Mouse (Mus musculus): ENCODE data around the gene Ankle1. TPM values are rescaled to one million over a fixed set of nuclear protein-coding genes. Genes with fewer than 3 reads are reported as not detected.

Gene Ankle1
- 0.45 and 0.96 TPM in 2 replicates for polyA plus RNA-seq (2012; rRNA removed)

DNA sequence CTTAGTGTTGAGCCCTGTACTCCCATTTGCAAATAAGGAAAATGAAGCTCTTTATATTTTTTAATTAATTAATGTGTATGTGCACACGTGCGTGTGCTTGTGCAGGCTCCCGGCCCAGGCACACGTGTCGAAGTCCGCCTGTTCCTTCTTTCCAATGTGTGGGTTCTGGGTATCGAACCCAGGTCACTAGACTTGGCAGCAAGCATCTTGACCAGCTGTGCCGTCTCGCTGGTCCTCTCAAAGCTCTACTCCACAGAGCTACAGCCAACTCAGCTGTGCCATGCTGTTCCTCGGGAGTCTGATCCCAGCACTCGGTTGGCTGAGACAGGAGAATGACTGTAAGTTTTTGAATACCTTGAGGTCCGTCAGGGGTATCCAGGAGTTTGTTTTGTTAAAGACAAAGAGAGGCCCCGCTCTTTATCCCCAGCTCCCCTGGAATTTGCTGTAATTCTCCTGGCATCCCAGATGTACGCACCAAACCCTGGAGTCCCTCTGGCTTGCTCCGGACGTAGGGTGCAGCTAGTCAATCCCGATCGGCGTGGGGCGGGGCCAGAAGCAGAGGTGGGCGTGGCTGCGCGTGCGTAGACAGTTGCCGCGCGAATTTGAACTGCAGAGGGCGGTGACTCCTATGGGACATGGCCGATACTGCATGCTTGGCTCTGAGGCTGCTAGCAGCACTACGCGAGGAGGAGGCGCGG, at the start of gene Ankle1:
Gene Ankle1 (plus strand): TSS at position 610 of the 698 bp plus-strand sequence.
- H3K4me3 ChIP-seq (ENCODE audit: insufficient read depth, low read length): peak within 1 kb of the TSS; percentile 37
- no peak within 1 kb of the TSS for H3K27ac ChIP-seq (ENCODE audit: insufficient read depth, low read length)
- H3K4me1 ChIP-seq (ENCODE audit: control insufficient read depth, insufficient read depth, low read length): 0 out of 2 replicates have a peak, but pooled peaks cover 1% of the 10 kb centered on the region
- TF ChIP-seq POLR2A (IDR thresholded peaks at IDR 0.05; ENCODE audit: extremely low read depth, insufficient read depth, low read length): peak; percentile 84
- TF ChIP-seq CTCF (IDR thresholded peaks at IDR 0.05; ENCODE audit: extremely low read depth, insufficient read depth, low read length): peak; percentile 36

DNA sequence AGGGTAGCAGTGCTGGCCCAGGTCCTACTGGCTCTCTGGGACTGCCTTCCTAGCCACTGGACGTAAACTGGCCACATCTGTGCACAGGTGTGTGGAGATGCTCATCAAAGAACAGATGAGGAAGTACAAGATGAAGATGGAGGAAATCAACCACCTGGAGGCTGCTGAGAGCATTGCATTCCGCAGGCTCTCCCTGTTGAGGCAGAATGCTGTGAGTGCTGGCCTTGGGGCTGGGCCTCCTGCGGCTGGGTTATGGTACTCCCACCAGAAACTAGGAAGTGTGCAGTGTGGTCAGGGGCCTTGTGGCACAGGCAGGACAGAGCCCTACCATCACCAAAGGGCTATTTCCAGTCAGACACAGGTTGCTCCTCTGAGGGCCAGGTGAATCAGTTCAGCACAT, 47.8 kb upstream of the Ankle1 start:
- no peaks in the 10 kb centered on the region for H3K4me1 ChIP-seq (ENCODE audit: control insufficient read depth, insufficient read depth, low read length)
- H3K27ac ChIP-seq (ENCODE audit: insufficient read depth, low read length): no peak overlapping the region
- TF ChIP-seq POLR2A (IDR thresholded peaks at IDR 0.05; ENCODE audit: extremely low read depth, insufficient read depth, low read length): no peak
- no peak for TF ChIP-seq CTCF (IDR thresholded peaks at IDR 0.05; ENCODE audit: extremely low read depth, insufficient read depth, low read length)
- H3K4me3 ChIP-seq (ENCODE audit: insufficient read depth, low read length): no peak overlapping the region

DNA sequence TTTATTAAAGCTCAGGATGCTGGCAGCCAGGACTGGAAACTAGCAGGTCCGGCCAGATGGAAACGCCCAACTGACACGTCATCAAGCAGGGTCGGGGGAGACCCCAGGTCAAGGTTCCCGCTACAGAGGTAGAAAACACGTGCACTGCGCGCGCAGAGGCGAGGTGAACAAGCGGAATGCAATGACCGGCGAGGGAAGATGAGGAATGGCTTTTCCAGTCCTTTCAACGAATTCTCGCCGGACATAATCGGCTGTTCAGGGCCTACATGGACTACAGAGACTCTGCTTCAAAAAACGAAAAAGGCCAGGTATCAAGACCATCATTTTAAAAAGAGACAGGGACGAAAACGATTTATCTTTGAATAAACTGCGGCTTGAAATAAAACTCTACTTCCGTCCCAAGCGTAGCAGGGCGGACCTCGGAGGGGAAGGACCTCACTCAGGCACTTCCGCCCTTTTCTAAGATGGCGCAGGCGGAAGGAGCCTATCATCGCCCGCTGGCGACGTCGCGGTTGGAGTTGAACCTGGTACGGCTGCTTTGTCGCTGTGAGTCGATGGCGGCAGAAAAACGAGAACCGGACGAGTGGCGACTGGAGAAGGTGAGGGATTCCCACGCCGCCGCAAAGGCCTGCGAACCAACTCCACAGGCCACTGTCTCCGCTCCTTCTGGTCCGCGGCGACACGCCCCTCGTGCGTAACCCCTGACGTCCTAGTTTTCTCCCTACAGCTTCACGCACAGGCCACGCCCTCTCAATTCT, 38.9 kb upstream of the Ankle1 start, which contains the start of gene Use1:
Gene Use1 (plus strand): TSS at position 78 of the 758 bp plus-strand sequence.
- H3K4me1 ChIP-seq (ENCODE audit: control insufficient read depth, insufficient read depth, low read length): no peaks in the 10 kb centered on the region; the same call in 1 of the 2 replicates
- TF ChIP-seq POLR2A (IDR thresholded peaks at IDR 0.05; ENCODE audit: extremely low read depth, insufficient read depth, low read length) (peak; percentile 72), CTCF (IDR thresholded peaks at IDR 0.05; ENCODE audit: extremely low read depth, insufficient read depth, low read length) (no peak)
- H3K4me3 ChIP-seq (ENCODE audit: insufficient read depth, low read length): peak within 1 kb of the TSS; percentile 53
- peak within 1 kb of the TSS; percentile 89 for H3K27ac ChIP-seq (ENCODE audit: insufficient read depth, low read length)

DNA sequence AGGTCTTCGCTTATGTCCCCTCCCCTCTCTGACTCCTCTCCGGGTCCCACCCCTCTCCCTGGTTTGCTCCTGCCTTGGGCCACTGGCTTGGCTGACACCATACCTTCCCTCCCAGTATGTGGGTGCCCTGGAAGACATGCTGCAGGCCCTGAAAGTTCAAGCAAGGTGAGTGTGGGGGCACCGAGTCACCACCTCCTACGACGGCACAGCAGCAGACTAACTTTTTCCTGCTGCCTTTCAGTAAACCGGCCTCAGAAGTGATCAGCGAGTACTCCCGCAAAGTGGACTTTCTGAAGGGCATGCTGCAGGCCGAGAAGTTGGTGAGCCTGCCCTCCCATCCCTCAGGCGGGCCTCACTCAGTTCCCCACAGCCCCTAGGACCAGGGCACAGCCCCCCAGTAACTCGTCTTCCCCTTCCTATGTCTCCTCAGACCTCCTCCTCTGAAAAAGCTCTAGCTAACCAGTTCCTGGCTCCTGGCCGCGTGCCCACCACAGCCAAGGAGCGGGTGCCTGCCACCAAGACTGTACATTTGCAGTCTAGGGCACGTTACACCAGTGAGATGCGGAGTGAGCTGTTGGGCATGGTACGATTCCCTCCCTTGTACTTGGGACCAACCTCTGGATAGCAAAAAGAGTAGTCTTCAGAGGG, 38.2 kb upstream of the Ankle1 start:
- Histone ChIP-seq H3K4me3 (ENCODE audit: insufficient read depth, low read length) (peak overlapping the region; percentile 53), H3K27ac (ENCODE audit: insufficient read depth, low read length) (peak overlapping the region; percentile 89), H3K4me1 (ENCODE audit: control insufficient read depth, insufficient read depth, low read length) (no peaks in the 10 kb centered on the region; the same call in 1 of the 2 replicates)
- TF ChIP-seq POLR2A (IDR thresholded peaks at IDR 0.05; ENCODE audit: extremely low read depth, insufficient read depth, low read length) (no peak), CTCF (IDR thresholded peaks at IDR 0.05; ENCODE audit: extremely low read depth, insufficient read depth, low read length) (no peak)

DNA sequence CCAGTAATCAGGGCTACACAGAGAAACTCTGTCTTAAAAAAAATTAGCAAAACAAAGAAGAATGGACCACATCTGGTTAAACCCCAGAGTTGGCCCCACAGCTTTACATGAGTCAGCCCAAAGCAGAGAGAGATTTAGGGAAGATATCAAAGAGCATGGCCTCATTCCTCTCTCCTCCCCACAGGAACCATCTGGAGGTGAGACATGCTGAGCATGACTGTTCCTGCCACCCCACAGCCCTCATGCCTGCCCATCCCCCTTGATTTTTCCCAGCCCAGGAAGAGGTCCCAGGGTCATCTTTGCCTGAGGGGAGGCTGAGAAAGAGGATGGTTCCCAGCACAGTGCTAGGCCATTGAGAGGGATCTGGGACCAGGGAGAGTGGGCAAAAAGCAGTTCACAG, 37.4 kb upstream of the Ankle1 start:
- H3K4me1 ChIP-seq (ENCODE audit: control insufficient read depth, insufficient read depth, low read length): no peaks in the 10 kb centered on the region; the same call in 1 of the 2 replicates
- H3K4me3 ChIP-seq (ENCODE audit: insufficient read depth, low read length): no peak overlapping the region; the same call in 1 of the 2 replicates
- TF ChIP-seq CTCF (IDR thresholded peaks at IDR 0.05; ENCODE audit: extremely low read depth, insufficient read depth, low read length) (no peak), POLR2A (IDR thresholded peaks at IDR 0.05; ENCODE audit: extremely low read depth, insufficient read depth, low read length) (no peak)
- H3K27ac ChIP-seq (ENCODE audit: insufficient read depth, low read length): no peak overlapping the region

DNA sequence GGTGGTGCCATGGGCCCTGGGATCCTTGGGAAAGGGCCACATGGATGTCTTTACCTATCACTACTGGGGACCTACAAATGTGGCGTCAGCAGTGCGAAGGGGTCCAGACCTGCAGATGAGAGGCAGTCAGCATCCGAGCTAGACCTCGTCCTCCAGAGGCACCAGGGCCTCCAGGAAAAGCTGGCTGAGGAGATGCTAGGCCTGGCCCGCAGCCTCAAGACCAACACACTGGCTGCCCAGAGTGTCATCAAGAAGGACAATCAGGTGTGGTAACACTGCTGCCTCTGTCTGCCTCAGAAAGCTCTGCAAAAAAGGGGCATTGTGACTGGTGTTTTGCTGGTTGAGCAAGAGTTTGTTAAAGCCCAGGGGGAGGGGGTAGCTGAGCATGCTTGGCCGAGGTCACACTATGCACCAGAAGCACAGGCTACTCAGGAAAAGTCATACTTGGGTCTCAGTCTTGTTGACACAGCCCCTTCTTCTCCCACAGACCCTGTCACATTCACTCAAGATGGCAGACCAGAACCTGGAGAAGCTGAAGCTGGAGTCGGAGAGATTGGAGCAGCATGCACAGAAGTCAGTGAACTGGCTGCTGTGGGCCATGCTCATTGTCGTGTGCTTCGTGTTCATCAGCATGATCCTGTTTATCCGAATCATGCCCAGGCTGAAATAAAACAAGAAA, 36.6 kb upstream of the Ankle1 start:
- Histone ChIP-seq H3K27ac (ENCODE audit: insufficient read depth, low read length) (no peak overlapping the region), H3K4me3 (ENCODE audit: insufficient read depth, low read length) (no peak overlapping the region), H3K4me1 (ENCODE audit: control insufficient read depth, insufficient read depth, low read length) (no peaks in the 10 kb centered on the region; the same call in 1 of the 2 replicates)
- TF ChIP-seq POLR2A (IDR thresholded peaks at IDR 0.05; ENCODE audit: extremely low read depth, insufficient read depth, low read length) (no peak), CTCF (IDR thresholded peaks at IDR 0.05; ENCODE audit: extremely low read depth, insufficient read depth, low read length) (no peak)

DNA sequence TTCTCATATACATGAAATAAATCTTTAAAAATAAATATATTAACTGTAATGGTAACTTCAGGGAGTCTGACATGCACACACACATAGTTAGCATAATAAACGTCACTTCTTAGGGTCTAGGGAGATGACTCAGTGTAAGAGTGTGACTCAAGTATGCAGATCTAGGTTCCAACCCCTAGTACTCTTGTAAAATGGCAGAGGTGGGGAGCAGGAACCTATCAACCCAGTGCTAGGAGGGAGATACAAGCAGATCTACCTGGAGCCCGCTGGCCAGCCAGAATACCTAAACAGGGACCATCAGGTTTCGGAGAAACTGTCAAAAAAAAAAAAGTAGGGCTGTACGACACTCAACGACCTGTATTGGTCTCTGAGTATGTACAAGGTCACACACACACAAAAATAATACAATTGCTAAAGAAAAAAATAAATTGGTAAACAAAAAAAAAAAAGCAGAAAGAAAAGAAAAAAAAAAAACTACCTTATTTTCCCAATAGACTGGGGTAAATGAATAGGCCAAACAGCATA, 35.0 kb upstream of the Ankle1 start:
- TF ChIP-seq POLR2A (IDR thresholded peaks at IDR 0.05; ENCODE audit: extremely low read depth, insufficient read depth, low read length) (no peak), CTCF (IDR thresholded peaks at IDR 0.05; ENCODE audit: extremely low read depth, insufficient read depth, low read length) (no peak)
- Histone ChIP-seq H3K27ac (ENCODE audit: insufficient read depth, low read length) (no peak overlapping the region), H3K4me3 (ENCODE audit: insufficient read depth, low read length) (peak overlapping the region; percentile 61)

DNA sequence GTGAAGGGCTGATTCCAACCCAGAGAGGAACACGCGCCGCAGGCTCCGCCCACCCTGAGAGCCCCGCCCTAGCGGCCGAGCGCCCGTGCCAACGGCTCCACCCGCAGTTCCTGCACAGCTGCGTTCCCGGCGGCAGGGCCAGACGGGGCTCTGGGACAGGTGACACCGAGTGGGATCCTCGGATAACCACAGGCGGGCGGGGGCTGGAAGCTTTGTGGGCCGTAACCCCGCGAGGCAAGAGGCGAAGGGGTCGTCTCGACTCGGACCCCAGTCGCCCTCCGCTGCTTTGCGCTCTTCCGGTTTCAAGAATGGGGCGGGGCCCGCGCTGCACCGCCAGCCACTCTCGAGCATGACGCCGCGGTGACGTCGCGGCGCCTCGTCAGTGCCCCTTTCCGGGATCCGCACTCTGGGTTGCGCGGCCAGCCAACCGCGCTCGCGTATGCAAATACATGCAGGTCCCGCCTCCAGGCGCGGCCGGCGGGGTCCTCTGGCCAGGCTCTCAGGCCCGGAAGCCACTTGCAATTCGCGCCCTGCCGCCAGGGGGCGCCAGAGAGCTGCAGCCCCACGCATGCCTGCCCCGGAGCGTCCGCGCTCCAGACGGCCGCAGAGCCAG, 34.5 kb upstream of the Ankle1 start, which contains the start of gene Ocel1:
Gene Ocel1 (plus strand): TSS at position 63 of the 613 bp plus-strand sequence.
- peak within 1 kb of the TSS; percentile 98 for H3K27ac ChIP-seq (ENCODE audit: insufficient read depth, low read length)
- peaks cover under 1% of the 10 kb centered on the region; the same call in 1 of the 2 replicates for H3K4me1 ChIP-seq (ENCODE audit: control insufficient read depth, insufficient read depth, low read length)
- peak; percentile 71 for TF ChIP-seq POLR2A (IDR thresholded peaks at IDR 0.05; ENCODE audit: extremely low read depth, insufficient read depth, low read length)
- TF ChIP-seq CTCF (IDR thresholded peaks at IDR 0.05; ENCODE audit: extremely low read depth, insufficient read depth, low read length): peak; percentile 59
- peak within 1 kb of the TSS; percentile 61 for H3K4me3 ChIP-seq (ENCODE audit: insufficient read depth, low read length)

More for the DNA sequence above, 35.0 kb upstream of the Ankle1 start:
- no peaks in the 10 kb centered on the region; the same call in 1 of the 2 replicates for H3K4me1 ChIP-seq (ENCODE audit: control insufficient read depth, insufficient read depth, low read length)
